In genomic region chr1:89673686-89674085, GRCm38 (mm10) we compare ENCODE assay signal across 15 mouse cellular contexts.
A peak's percentile ranks its signal among the peaks of the same experiment; 100 is the strongest.
DNase-seq lines count a peak whose midpoint lies in the region; ATAC-seq and TF ChIP-seq lines count a peak whose summit lies in the region.
"Had no signal": no experiment of that assay in that cellular context is flagged by ENCODE, and none has a peak within 500 bp of the region (broad histone marks: within the 10 kb centered on the region; RNA-seq: fewer than 3 reads in every experiment).

No protein-coding gene starts in this region.

- no peaks in the 10 kb centered on the region for H3K9me3 ChIP-seq in lung, postnatal 0 days (ENCODE audit: low read length)
- H3K9me3 ChIP-seq: midbrain, embryonic 10.5 days; neural tube, embryonic 13.5 days had no signal

- WGBS in kidney, adult 2 months, result 96% methylated on average over 3 of the region's 3 CpGs
- 86% methylated on average over 3 of the region's 3 CpGs for WGBS in lung, postnatal 0 days

- H3K4me2 ChIP-seq in lung, postnatal 0 days (replicated peaks; ENCODE audit: low read depth, low read length), result no peak overlapping the region
- H3K4me2 ChIP-seq: neural tube, embryonic 13.5 days had no signal

- TF ChIP-seq EP300 in lung, postnatal 0 days (IDR thresholded peaks at IDR 0.05), result no peak

- peak; percentile 17 for DNase-seq in kidney, adult 2 months
- DNase-seq in kidney, postnatal 14 days, result no peak
- DNase-seq in lung, postnatal 0 days (ENCODE audit: low spot score), result no peak
- no peak for DNase-seq in lung, postnatal 4 days
- DNase-seq in R1 (ENCODE audit: low read depth, low spot score), result peak; percentile 70
- DNase-seq in kidney, postnatal 4 days, result peak; percentile 20 to 26
- DNase-seq in adrenal gland, postnatal 36 days, result no peak
- DNase-seq: adrenal gland, postnatal 10 days; cerebellum, adult 9-10 months; gastrocnemius, postnatal 10 days; left cerebral cortex, postnatal 4 days; spleen, adult 18-20 months; thymus, adult 2 months had no signal

- H3K27ac ChIP-seq in kidney, adult 2 months (ENCODE audit: insufficient read depth, low read depth, low read length), result no peak overlapping the region
- H3K27ac ChIP-seq in lung, postnatal 0 days (ENCODE audit: low read length), result no peak overlapping the region
- H3K27ac ChIP-seq: midbrain, embryonic 10.5 days had no signal

- no peak for ATAC-seq in lung, postnatal 0 days

- no peak overlapping the region for H3K9ac ChIP-seq in lung, postnatal 0 days (replicated peaks; ENCODE audit: low read depth)
- H3K9ac ChIP-seq: neural tube, embryonic 13.5 days had no signal

- TF ChIP-seq CTCF in kidney, adult 2 months (conservative IDR thresholded peaks at IDR 0.05; ENCODE audit: insufficient read depth, insufficient read length, low read depth, low read length), result peak; percentile 43
- peak; percentile 58 for TF ChIP-seq CTCF in lung, postnatal 0 days (IDR thresholded peaks at IDR 0.05)

- H3K27me3 ChIP-seq in kidney, adult 2 months (replicated peaks; ENCODE audit: control insufficient read depth, insufficient read depth, low read length), result no peaks in the 10 kb centered on the region
- H3K27me3 ChIP-seq in lung, postnatal 0 days (replicated peaks; ENCODE audit: insufficient read depth, low read length), result no peaks in the 10 kb centered on the region
- H3K27me3 ChIP-seq: neural tube, embryonic 13.5 days had no signal

- H3K4me3 ChIP-seq in kidney, adult 2 months (ENCODE audit: insufficient read depth, low read depth, low read length), result no peak overlapping the region
- no peak overlapping the region for H3K4me3 ChIP-seq in lung, postnatal 0 days (ENCODE audit: low read depth, low read length)
- H3K4me3 ChIP-seq: midbrain, embryonic 10.5 days; neural tube, embryonic 13.5 days had no signal

- H3K36me3 ChIP-seq in kidney, adult 2 months (ENCODE audit: control insufficient read depth, insufficient read depth, low read length), result no peaks in the 10 kb centered on the region; the same call in 1 of the 2 replicates
- H3K36me3 ChIP-seq in lung, postnatal 0 days (ENCODE audit: insufficient read depth, low read length), result peaks cover 15% of the 10 kb centered on the region; the same call in 1 of the 2 replicates

- no peaks in the 10 kb centered on the region for H3K4me1 ChIP-seq in kidney, adult 2 months (ENCODE audit: control insufficient read depth, insufficient read depth, low read length)
- H3K4me1 ChIP-seq in lung, postnatal 0 days (ENCODE audit: insufficient read depth, low read depth, low read length), result no peaks in the 10 kb centered on the region

- TF ChIP-seq POLR2A in kidney, adult 2 months (IDR thresholded peaks at IDR 0.05; ENCODE audit: low read depth, low read length), result no peak

Comparison
In these comparisons a context has a peak if more than half of its experiments do, and no peak if none do; other contexts are left out.
1. DNase-seq: peak in kidney, adult 2 months (single experiment), R1 (single experiment) and kidney, postnatal 4 days (2 of 2); none in kidney, postnatal 14 days (single experiment), lung, postnatal 0 days (single experiment), lung, postnatal 4 days (0 of 2) and adrenal gland, postnatal 36 days (0 of 2).